ENCODE assay signal across 9 mouse cellular contexts in the genomic region with DNA sequence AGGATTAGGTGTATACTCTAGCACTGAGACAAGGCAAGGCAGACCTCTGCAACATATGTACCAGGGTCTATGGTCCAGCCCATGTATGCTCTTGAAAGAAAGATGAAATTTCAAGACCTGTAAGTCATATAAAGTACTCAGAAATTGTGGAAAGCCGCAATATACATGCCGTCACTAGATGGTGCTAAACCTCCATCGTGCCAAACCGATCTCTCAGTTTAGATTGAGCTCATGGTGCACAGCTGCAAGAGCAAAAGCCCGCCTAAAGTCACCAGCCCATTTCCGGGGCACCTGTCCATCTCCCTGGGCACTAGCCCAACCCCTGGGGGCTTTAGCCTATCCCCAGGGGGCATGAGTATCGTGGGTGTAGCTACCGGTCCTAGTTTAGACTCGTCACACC. TPM values are rescaled to one million over a fixed set of nuclear protein-coding genes. Genes with fewer than 3 reads are reported as not detected.
DNase-seq lines count a peak whose midpoint lies in the region; ATAC-seq lines count a peak whose summit lies in the region.
"Had no signal": no experiment of that assay in that cellular context is flagged by ENCODE, and none has a peak within 500 bp of the region (broad histone marks: within the 10 kb centered on the region; RNA-seq: fewer than 3 reads in every experiment).

No protein-coding gene starts in this region.

- H3K4me1 ChIP-seq in heart, embryonic 10.5 days = no peaks in the 10 kb centered on the region
- H3K4me1 ChIP-seq: megakaryocyte, embryonic 14.5 days had no signal

- no peak overlapping the region for H3K4me3 ChIP-seq in heart, embryonic 10.5 days
- H3K4me3 ChIP-seq: megakaryocyte, embryonic 14.5 days had no signal

- peak; percentile 83 for DNase-seq in heart, adult 11 months
- no peak for DNase-seq in heart, embryonic 10.5 days (ENCODE audit: low spot score)
- peak; percentile 32 to 41 for DNase-seq in CD8-positive naive resting alpha-beta T cell, adult 2 months (ENCODE audit: low read depth in 2 of 2, low spot score in 2 of 2)
- peak; percentile 28 for DNase-seq in c-Kit-positive CD71-positive TER-119-negative erythroid progenitor cells, embryonic 14.5 days (ENCODE audit: low read depth)
- DNase-seq in heart, postnatal 14 days = peak; percentile 46 to 62
- DNase-seq in left cerebral cortex, adult 8-10 months (ENCODE audit: low spot score in 2 of 2) = peak; percentile 8 to 48
- DNase-seq in thymus, postnatal 0 days (ENCODE audit: low spot score) = peak; percentile 61

- intact Hi-C loops in heart, postnatal 14 days (cut with DNase I) = loop anchor here (5.0 kb wide), 3 partner anchors 191 to 346 kb away; partner anchors contain the start of gene Zfp54

- ATAC-seq in monocyte, adult 5-6 weeks (replicated peaks; ENCODE audit: insufficient number of reproducible peaks, low FRiP score, low TSS enrichment, poor library complexity, severe bottlenecking) = 0 out of 2 replicates have a peak, but pooled peaks have one; percentile 31

- 24% methylated on average over 9 of the region's 9 CpGs for WGBS in heart, embryonic 10.5 days

- no peaks in the 10 kb centered on the region for H3K27me3 ChIP-seq in heart, embryonic 10.5 days (ENCODE audit: insufficient read depth, poor library complexity, severe bottlenecking)
- H3K27me3 ChIP-seq: megakaryocyte, embryonic 14.5 days had no signal

- H3K36me3 ChIP-seq in heart, embryonic 10.5 days = no peaks in the 10 kb centered on the region

- no peak overlapping the region for H3K27ac ChIP-seq in heart, embryonic 10.5 days

- H3K9me3 ChIP-seq in heart, embryonic 10.5 days = no peaks in the 10 kb centered on the region

RNA-seq across cellular contexts. Expression of gene Vmn1r234, which starts 5.8 kb away (rescaled TPM):
- not detected in 2 replicates for polyA plus RNA-seq in heart, embryonic 10.5 days (2016; fragmentation: Nextera tagmentation; extraction: Ambion mirVana)
- not detected for total RNA-seq in heart, postnatal 14 days (2021)
- not detected for total RNA-seq in left cerebral cortex, adult 8-10 months (2022)
- 0.10 TPM in 1 of 3 replicates, not detected in the others for total RNA-seq in monocyte, adult 5-6 weeks (2017)
- not detected in 2 replicates for polyA plus RNA-seq in thymus, postnatal 0 days (2015; fragmentation: Nextera tagmentation; extraction: Ambion mirVana)

RNA-seq across cellular contexts. Expression of gene Vmn1r235, which starts 24.6 kb away (rescaled TPM):
- not detected in 2 replicates for polyA plus RNA-seq in heart, embryonic 10.5 days (2016; fragmentation: Nextera tagmentation; extraction: Ambion mirVana)
- total RNA-seq in heart, postnatal 14 days (2021) = not detected
- total RNA-seq in left cerebral cortex, adult 8-10 months (2022) = not detected
- not detected in 3 replicates for total RNA-seq in monocyte, adult 5-6 weeks (2017)
- not detected in 2 replicates for polyA plus RNA-seq in thymus, postnatal 0 days (2015; fragmentation: Nextera tagmentation; extraction: Ambion mirVana)

RNA-seq across cellular contexts. Expression of gene Vmn1r236, which starts 51.1 kb away (rescaled TPM):
- not detected in 2 replicates for polyA plus RNA-seq in heart, embryonic 10.5 days (2016; fragmentation: Nextera tagmentation; extraction: Ambion mirVana)
- not detected for total RNA-seq in heart, postnatal 14 days (2021)
- not detected for total RNA-seq in left cerebral cortex, adult 8-10 months (2022)
- not detected in 3 replicates for total RNA-seq in monocyte, adult 5-6 weeks (2017)
- not detected in 2 replicates for polyA plus RNA-seq in thymus, postnatal 0 days (2015; fragmentation: Nextera tagmentation; extraction: Ambion mirVana)
